In the genomic region with DNA sequence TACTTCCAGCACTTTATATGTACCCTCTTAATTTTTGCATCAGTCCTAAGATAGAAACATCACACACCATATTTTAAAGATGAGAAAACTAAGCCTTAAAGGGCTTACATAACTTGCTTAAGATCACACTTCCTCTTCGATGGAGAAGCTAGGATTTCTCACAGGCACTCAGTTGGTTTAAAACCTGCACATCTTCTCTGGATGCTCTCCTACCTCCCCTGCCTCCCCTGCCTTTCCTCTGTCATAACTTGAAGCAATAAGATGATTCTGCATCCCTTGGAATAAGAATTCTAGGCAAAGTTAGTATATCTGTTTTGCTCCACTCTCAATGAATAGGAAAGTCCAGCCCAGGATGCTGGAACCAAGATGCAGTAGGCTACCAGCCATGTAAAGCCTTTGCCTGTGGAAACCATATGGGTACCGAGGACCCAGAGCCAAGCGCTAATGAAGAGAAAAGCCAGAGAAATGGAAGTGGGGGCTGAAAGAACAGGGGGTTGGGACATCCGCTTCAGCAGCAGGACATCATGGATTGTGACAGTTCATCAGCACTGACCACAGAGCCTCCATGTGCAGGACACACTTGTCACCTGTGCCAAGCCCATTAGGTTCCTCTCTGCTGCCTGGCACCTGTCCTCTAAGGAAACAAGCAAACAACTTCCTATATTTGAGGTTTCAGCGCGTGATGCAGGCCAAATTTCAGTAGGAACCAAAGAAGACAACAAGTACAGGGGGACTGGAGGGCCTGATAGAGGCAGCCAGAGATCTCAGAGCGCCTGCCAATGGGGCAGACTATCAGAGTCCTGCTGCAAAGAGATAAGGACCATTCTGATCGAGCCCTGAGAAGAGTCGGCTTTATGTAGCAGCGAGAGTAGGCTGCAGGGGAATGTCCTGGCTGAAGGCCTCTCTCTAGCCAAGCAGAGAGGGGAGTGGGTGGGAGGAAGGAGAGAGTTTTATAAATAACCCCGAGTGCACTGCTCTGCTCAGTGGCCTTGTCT, we compare ENCODE assay signal across 7 mouse cellular contexts.
A peak's percentile ranks its signal among the peaks of the same experiment; 100 is the strongest.
DNase-seq lines count a peak whose midpoint lies in the region; ATAC-seq lines count a peak whose summit lies in the region.

No protein-coding gene starts in this region.

- H3K4me3 ChIP-seq in lung, embryonic 16.5 days (ENCODE audit: low read length), result no peak overlapping the region
- H3K4me3 ChIP-seq in stomach, embryonic 15.5 days (replicated peaks), result no peak overlapping the region

- no peak overlapping the region for H3K4me2 ChIP-seq in lung, embryonic 16.5 days (ENCODE audit: low read depth, low read length)
- H3K4me2 ChIP-seq in stomach, embryonic 15.5 days, result no peak overlapping the region

- no peak for DNase-seq in lung, postnatal 10 days
- DNase-seq in cerebellum, adult 9-11 months, result peak; percentile 91
- peak; percentile 58 to 73 for DNase-seq in heart, postnatal 10 days
- DNase-seq in layer of hippocampus, adult 9-11 months, result no peak
- no peak for DNase-seq in adrenal gland, adult 18-20 months (ENCODE audit: low spot score in 2 of 2)

- intact Hi-C loops in heart, postnatal 10 days (cut with DNase I), result no loop called here

- peaks cover 12% of the 10 kb centered on the region for H3K4me1 ChIP-seq in lung, embryonic 16.5 days (replicated peaks; ENCODE audit: control insufficient read depth, insufficient read depth, low read length)
- peaks cover 15% of the 10 kb centered on the region; the same call in 1 of the 2 replicates for H3K4me1 ChIP-seq in stomach, embryonic 15.5 days

- 52% methylated on average over 11 of the region's 11 CpGs for WGBS in lung, embryonic 16.5 days
- 63% methylated on average over 11 of the region's 11 CpGs for WGBS in stomach, embryonic 15.5 days

- H3K27me3 ChIP-seq in lung, embryonic 16.5 days (ENCODE audit: control insufficient read depth, insufficient read depth, low read depth, low read length), result no peaks in the 10 kb centered on the region
- H3K27me3 ChIP-seq in stomach, embryonic 15.5 days (replicated peaks), result no peaks in the 10 kb centered on the region

- no peak overlapping the region for H3K9ac ChIP-seq in lung, embryonic 16.5 days (ENCODE audit: low read length)
- H3K9ac ChIP-seq in stomach, embryonic 15.5 days, result no peak overlapping the region

- H3K27ac ChIP-seq in lung, embryonic 16.5 days (ENCODE audit: low read length), result no peak overlapping the region
- H3K27ac ChIP-seq in stomach, embryonic 15.5 days, result peak overlapping the region; percentile 69; the same call in 1 of the 2 replicates

- ATAC-seq in lung, embryonic 16.5 days (ENCODE audit: low read depth), result peak; percentile 34; the same call in 1 of the 2 replicates
- ATAC-seq in stomach, embryonic 15.5 days (ENCODE audit: insufficient read depth, low FRiP score, low read depth), result peak; percentile 87

- no peaks in the 10 kb centered on the region for H3K36me3 ChIP-seq in lung, embryonic 16.5 days (ENCODE audit: control insufficient read depth, insufficient read depth, low read length)
- no peaks in the 10 kb centered on the region for H3K36me3 ChIP-seq in stomach, embryonic 15.5 days

- no peaks in the 10 kb centered on the region for H3K9me3 ChIP-seq in lung, embryonic 16.5 days (ENCODE audit: control insufficient read depth, low read length)
- H3K9me3 ChIP-seq in stomach, embryonic 15.5 days, result no peaks in the 10 kb centered on the region

Comparison
In these comparisons a context has a peak if more than half of its experiments do, and no peak if none do; other contexts are left out.
1. DNase-seq: peak in cerebellum, adult 9-11 months (single experiment) and heart, postnatal 10 days (2 of 2); none in lung, postnatal 10 days (single experiment), layer of hippocampus, adult 9-11 months (single experiment) and adrenal gland, adult 18-20 months (0 of 2).